Mouse (Mus musculus) myocyte (in vitro differentiated cells): ENCODE measurements around the gene Cul3.

Experiments
- MYOD1 ChIP-seq, 3 experiments: IDR thresholded peaks; one replicate each; pipeline ENCODE4 v1.6.1; 2011; ENCODE audit warnings: control low read depth in 2 of 3, low read depth in 2 of 3, mild to moderate bottlenecking in 2 of 3, moderate library complexity in 1 of 3; ENCODE audit not compliant: insufficient read length in 2 of 3, control insufficient read depth in 1 of 3
- POLR2A ChIP-seq: IDR thresholded peaks from one replicate; pipeline ENCODE4 v1.6.1; 2011; ENCODE audit warnings: low read depth, mild to moderate bottlenecking, control low read depth, moderate library complexity; ENCODE audit not compliant: insufficient read length
- POLR2AphosphoS2 ChIP-seq: IDR thresholded peaks from one replicate; pipeline ENCODE4 v1.6.1; 2011; ENCODE audit warnings: low read depth, control low read depth; ENCODE audit not compliant: insufficient read length

- TF ChIP-seq POLR2A: no peak
- no peak for TF ChIP-seq POLR2AphosphoS2
- no peak for TF ChIP-seq MYOD1 (IDR thresholded peaks at IDR 0.05; ENCODE audit: control insufficient read depth in 1 of 3, insufficient read length in 2 of 3, low read depth in 2 of 3)
Measured at GRCm38 (mm10) chr1:80371189-80371889, 31.1 kb upstream of the Cul3 start.
